Mouse (Mus musculus): ENCODE data around the gene Ifna13. TPM values are rescaled to one million over a fixed set of nuclear protein-coding genes. Genes with fewer than 3 reads are reported as not detected.

The Ifna13 gene
- total RNA-seq (2021), result not detected

DNA sequence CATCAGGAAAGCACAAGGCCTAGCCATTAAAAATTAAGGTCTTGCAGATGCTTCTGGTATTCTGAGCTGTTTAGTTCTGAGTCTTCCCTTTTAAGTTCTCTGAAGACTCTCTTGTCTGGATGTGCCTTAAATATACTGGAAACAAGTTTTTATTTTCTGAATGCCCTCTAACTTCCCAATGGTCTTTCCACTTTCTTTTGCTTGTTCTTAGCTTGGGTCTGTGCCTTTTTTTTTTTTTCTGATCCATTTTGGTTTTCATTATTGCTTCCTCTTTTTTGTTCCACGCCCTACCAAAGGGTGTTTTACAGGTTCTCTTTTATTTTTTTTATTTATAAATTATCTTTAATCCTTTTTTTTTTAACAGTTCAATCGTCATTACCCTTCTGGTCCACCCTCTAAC, at the start of gene Ifna13:
Gene Ifna13 (minus strand): TSS at position 101 of the 400 bp plus-strand sequence.
- DNase-seq, result no peak

DNA sequence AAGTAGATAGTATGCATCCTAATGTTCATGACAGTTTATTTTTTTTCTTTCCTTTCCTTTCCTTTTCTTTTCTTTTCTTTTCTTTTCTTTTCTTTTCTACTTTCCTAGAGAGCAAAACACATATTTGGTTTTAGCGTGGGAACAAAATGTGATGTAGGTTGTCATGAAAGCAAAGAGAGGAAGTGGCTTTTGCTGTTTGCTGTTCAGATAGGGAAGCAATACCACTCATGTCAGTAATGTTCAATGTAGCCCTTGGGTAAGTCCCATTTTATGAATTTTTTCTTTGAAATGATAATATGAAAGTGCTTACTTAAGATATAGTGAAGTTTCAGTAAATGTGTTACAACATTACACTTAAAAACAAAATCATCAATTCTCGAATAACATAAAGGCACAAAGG, 49.1 kb upstream of the Ifna13 start:
- DNase-seq, result no peak

DNA sequence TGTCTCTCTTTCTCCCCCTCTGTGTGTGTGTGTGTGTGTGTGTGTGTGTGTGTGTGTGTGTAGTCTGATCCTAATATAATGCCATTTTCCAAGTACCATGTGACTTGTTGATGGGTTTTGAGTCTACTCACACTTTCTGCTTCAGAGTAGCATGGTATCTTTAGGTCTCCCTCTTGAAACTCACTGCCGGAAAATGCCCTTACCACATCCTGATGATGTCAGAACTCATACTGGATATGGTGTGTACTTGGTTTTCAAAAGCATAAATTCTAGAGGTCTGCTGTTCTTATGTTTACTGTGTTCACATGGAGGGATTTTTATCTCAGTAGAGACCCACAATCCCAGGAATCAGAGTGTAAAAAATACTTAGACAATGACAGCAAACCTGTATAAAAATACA, 48.3 kb upstream of the Ifna13 start:
- DNase-seq, result no peak

DNA sequence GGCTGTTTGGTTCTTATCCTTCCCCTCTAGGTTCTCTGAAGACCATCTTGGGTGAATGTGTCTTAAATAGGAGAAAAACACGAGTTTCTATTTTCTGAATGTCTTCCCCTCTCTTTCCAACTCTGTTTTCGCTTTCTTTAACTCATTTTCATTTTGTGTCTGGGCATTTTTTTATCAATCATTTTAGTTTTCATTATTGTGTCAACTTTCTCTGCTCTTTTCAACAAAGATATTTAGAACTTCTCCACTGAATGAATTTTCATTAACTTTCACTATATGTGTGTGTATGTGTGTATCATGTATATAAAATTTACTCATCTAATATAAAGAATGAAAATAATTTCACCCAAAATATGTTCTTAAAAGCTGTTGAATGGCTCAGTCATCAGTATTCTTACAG, 47.0 kb upstream of the Ifna13 start, which contains the start of gene Ifnab:
Gene Ifnab (minus strand): TSS at position 101 of the 400 bp plus-strand sequence.
- no peak for DNase-seq

DNA sequence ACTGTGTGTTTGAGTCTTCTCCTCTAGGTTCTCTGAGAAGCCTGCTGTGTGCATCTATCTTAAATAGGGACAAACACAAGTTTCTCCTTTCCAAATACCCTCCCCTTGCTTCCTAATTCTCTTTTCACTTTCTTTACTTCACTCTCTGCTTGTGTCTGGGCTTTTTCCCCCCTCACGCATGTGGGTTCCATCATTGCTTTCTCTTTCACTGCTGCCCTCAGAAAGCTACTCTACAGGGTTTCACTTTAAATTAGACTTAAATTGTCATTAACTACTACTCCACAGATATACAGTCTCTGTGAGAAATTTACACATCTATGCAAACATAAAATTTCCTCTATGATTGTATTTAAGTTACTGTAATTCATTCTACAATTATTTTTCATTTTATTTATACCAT, 39.6 kb upstream of the Ifna13 start, which contains the start of gene Ifna2:
Gene Ifna2 (minus strand): TSS at position 101 of the 400 bp plus-strand sequence.
- DNase-seq, result no peak

DNA sequence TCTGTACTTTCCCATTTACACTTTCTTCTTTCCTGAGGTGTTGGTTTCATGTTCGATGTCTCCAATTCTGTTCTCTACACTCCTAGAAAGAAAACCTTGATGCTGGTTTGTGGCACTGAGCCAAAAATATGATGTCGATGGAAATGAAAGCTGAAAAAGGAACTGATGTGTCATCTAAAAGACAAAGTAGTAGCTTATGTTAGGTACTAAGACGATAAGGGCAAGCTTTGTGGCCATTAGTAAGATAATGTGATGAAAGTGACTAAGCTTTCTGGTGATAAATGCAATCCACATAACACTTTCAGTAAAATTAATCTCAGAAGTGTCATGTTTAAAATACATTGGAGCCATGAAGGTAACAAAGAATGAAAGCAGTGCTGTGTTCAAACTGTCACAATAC, 37.1 kb upstream of the Ifna13 start:
- DNase-seq, result no peak

- DNase-seq, result no peak
These were observed 36.1 kb upstream of the Ifna13 start for GRCm38 (mm10) chr4:88680362-88680761.

GRCm38 (mm10) chr4:88676824-88677223, 32.6 kb upstream of the Ifna13 start, which contains the start of gene Ifna16:
Gene Ifna16, minus strand, starts transcription at chr4:88676924.
- DNase-seq, result no peak

- no peak for DNase-seq
These were observed 11.2 kb upstream of the Ifna13 start for GRCm38 (mm10) chr4:88655461-88655860.

DNA sequence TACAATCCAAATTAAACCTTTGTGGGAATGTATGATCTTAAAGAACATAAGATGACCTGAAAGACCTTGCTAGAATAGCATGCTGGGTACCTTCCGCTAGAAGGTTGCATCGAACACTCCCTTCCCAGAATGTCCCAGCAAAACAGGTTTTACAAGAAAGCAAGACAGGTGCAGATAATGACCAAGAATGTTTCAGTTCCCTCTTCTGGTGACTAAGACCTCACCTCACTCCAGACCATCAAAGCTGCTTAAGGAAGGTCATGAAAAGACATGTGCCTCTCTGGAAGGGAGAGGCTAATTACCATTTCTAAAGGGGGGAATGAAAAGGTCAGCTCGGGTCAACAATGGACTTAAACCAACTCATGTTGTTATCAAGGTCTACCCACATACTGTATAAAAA, 9.4 kb upstream of the Ifna13 start:
- DNase-seq, result no peak

- no peak for DNase-seq
These were observed 1.7 kb downstream of the Ifna13 start for GRCm38 (mm10) chr4:88642526-88642925.

GRCm38 (mm10) chr4:88641077-88641831, 3.0 kb downstream of the Ifna13 start:
- peak; percentile 84 to 89 for DNase-seq

DNA sequence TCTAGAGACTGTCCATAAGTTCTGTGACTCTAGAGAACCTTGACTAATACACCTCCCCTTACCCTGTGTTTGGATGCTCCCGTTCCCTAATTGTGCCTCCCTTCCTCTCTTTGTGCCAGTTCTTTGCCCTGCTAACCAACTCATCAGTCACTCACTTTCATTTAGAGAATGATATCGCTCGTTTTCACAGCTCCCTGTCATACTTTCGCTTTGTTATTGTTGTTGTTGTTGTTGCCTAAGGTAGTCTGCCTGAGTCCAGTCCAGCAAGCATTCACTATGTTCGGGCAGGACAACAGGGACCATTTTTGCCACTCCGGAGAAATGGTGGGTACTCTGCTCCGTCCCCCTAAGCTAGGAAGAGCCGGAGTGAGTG, 3.6 kb downstream of the Ifna13 start:
- no peak for DNase-seq

- no peak for DNase-seq
These were observed 9.9 kb downstream of the Ifna13 start, which contains the start of gene C87499 for GRCm38 (mm10) chr4:88634311-88634710. Gene C87499, minus strand, starts transcription at chr4:88634411.

DNA sequence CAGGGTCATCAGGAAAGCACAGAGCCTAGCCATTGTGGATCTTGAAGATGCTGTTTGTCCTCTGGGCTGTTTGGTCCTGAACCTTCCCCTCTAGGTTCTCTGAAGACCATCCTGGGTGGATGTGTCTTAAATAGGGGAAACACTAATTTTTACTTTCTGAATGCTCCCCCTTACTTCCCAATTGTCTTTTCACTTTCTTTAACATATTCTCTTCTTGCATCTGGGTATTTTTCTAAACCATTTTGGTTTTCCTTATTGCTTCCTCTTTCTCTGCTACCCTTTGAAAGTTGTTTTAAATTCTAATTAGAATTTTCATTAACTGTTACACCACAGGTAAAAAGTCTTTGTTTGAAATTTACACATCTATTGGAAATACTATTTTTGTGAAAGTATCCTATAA, 41.0 kb downstream of the Ifna13 start, which contains the start of gene Ifna12:
Gene Ifna12 (minus strand): TSS at position 101 of the 400 bp plus-strand sequence.
- no peak for DNase-seq

Other genes starting within 250 kb of the Ifna13 start
- gene Hacd4, start 205.5 kb downstream of the Ifna13 start, total RNA-seq (2021), result 1 to 10 TPM; 1.4 to 1.6 TPM
- not detected for gene Ifnb1, start 121.7 kb downstream of the Ifna13 start, total RNA-seq (2021)
- gene Ifna15, start 86.2 kb downstream of the Ifna13 start, total RNA-seq (2021), result not detected
- not detected for gene Ifna14, start 72.7 kb downstream of the Ifna13 start, total RNA-seq (2021)
- gene Ifna9, start 52.1 kb downstream of the Ifna13 start, total RNA-seq (2021), result not detected
- gene Ifna12, start 41.1 kb downstream of the Ifna13 start, total RNA-seq (2021), result not detected
- not detected for gene C87499, start 10.0 kb downstream of the Ifna13 start, total RNA-seq (2021)
- gene Ifna16, start 32.5 kb upstream of the Ifna13 start, total RNA-seq (2021), result not detected
- not detected for gene Ifna2, start 39.5 kb upstream of the Ifna13 start, total RNA-seq (2021)
- gene Ifnab, start 46.9 kb upstream of the Ifna13 start, total RNA-seq (2021), result not detected
- 1 to 10 TPM in 1 of 2 experiments, under 1 TPM in 1; 0.90 to 1.5 TPM for gene Gm26566, start 77.3 kb upstream of the Ifna13 start, total RNA-seq (2021)
- gene Klhl9, start 78.0 kb upstream of the Ifna13 start, total RNA-seq (2021), result 100 to 1,000 TPM; 105 to 112 TPM
- gene Gm13271, start 110.4 kb upstream of the Ifna13 start, total RNA-seq (2021), result not detected
- not detected for gene Gm13283, start 115.7 kb upstream of the Ifna13 start, total RNA-seq (2021)
- not detected for gene Gm13290, start 129.4 kb upstream of the Ifna13 start, total RNA-seq (2021)
- not detected for gene Gm13289, start 132.5 kb upstream of the Ifna13 start, total RNA-seq (2021)
- not detected for gene Gm13272, start 135.4 kb upstream of the Ifna13 start, total RNA-seq (2021)
- not detected for gene Ifnz, start 137.7 kb upstream of the Ifna13 start, total RNA-seq (2021)
- not detected for gene Gm13276, start 141.2 kb upstream of the Ifna13 start, total RNA-seq (2021)
- gene Gm13277, start 144.2 kb upstream of the Ifna13 start, total RNA-seq (2021), result not detected
- not detected for gene Gm13278, start 147.1 kb upstream of the Ifna13 start, total RNA-seq (2021)
- not detected for gene Gm13275, start 150.0 kb upstream of the Ifna13 start, total RNA-seq (2021)
- not detected for gene Gm13279, start 152.9 kb upstream of the Ifna13 start, total RNA-seq (2021)
- not detected for gene Gm13285, start 155.2 kb upstream of the Ifna13 start, total RNA-seq (2021)
- not detected for gene Gm13287, start 158.8 kb upstream of the Ifna13 start, total RNA-seq (2021)
- not detected for gene Gm13288, start 161.1 kb upstream of the Ifna13 start, total RNA-seq (2021)
- not detected for gene Ifna7, start 171.8 kb upstream of the Ifna13 start, total RNA-seq (2021)
- not detected for gene Ifna11, start 175.5 kb upstream of the Ifna13 start, total RNA-seq (2021)
- not detected for gene Ifna6, start 183.0 kb upstream of the Ifna13 start, total RNA-seq (2021)
- gene Ifna5, start 191.1 kb upstream of the Ifna13 start, total RNA-seq (2021), result not detected
- not detected for gene Ifna4, start 197.4 kb upstream of the Ifna13 start, total RNA-seq (2021)
- gene Ifna1, start 205.6 kb upstream of the Ifna13 start, total RNA-seq (2021), result not detected
- not detected for gene Ifne, start 235.7 kb upstream of the Ifna13 start, total RNA-seq (2021)